Mouse (Mus musculus) heart, adult 9 months (tissue): ENCODE results near the gene Usp32.
A peak's percentile ranks its signal among the peaks of the same experiment; 100 is the strongest.
"Not testable (repeated sequence)": the region's sequence is repeated elsewhere in the genome, so short reads cannot be mapped to it uniquely, and the experiment has no call there.

Experiments
- DNase-seq, 2 experiments: peaks; one replicate each; pipeline ENCODE4 v3.0.0; 2022; ENCODE audit warnings: low spot score in 2 of 2

Gene Usp32

GRCm38 (mm10) chr11:85139581-85140540 lies at the start of gene Usp32:
TSS of gene Usp32 (minus strand) at chr11:85140161.
- DNase-seq: peak; percentile 95 to 96

GRCm38 (mm10) chr11:85189110-85189509 lies 49.1 kb upstream of the Usp32 start:
- DNase-seq: no peak

GRCm38 (mm10) chr11:85184839-85185238 lies 44.9 kb upstream of the Usp32 start:
- no peak for DNase-seq

GRCm38 (mm10) chr11:85184082-85184481 lies 44.1 kb upstream of the Usp32 start:
- peak in 1 of 2 experiments; percentile 23 for DNase-seq

- DNase-seq: no peak
Observed at GRCm38 (mm10) chr11:85183284-85183779, 43.4 kb upstream of the Usp32 start.

GRCm38 (mm10) chr11:85182617-85183283 lies 42.8 kb upstream of the Usp32 start:
- DNase-seq: peak; percentile 24 to 48

GRCm38 (mm10) chr11:85178413-85178812 lies 38.5 kb upstream of the Usp32 start:
- DNase-seq: no peak

GRCm38 (mm10) chr11:85177761-85178160 lies 37.8 kb upstream of the Usp32 start:
- DNase-seq: no peak

GRCm38 (mm10) chr11:85175941-85176340 lies 36.0 kb upstream of the Usp32 start:
- DNase-seq: no peak

GRCm38 (mm10) chr11:85170833-85171232 lies 30.9 kb upstream of the Usp32 start:
- DNase-seq: no peak

GRCm38 (mm10) chr11:85170058-85170740 lies 30.2 kb upstream of the Usp32 start, which contains the start of gene 1700125H20Rik:
TSS of gene 1700125H20Rik (plus strand) at chr11:85170404.
- peak; percentile 55 to 66 for DNase-seq

GRCm38 (mm10) chr11:85167503-85167902 lies 27.5 kb upstream of the Usp32 start:
- no peak for DNase-seq

- no peak for DNase-seq
Observed at GRCm38 (mm10) chr11:85164371-85164770, 24.4 kb upstream of the Usp32 start.

- DNase-seq: not testable (repeated sequence)
Observed at GRCm38 (mm10) chr11:85163014-85163413, 23.1 kb upstream of the Usp32 start.

GRCm38 (mm10) chr11:85157301-85157700 lies 17.3 kb upstream of the Usp32 start:
- no peak for DNase-seq

GRCm38 (mm10) chr11:85152256-85152930 lies 12.4 kb upstream of the Usp32 start:
- no peak for DNase-seq

GRCm38 (mm10) chr11:85138776-85139474 lies 1.0 kb downstream of the Usp32 start:
- DNase-seq: peak; percentile 15 to 32

- no peak for DNase-seq
Observed at GRCm38 (mm10) chr11:85131542-85131941, 8.4 kb downstream of the Usp32 start.

GRCm38 (mm10) chr11:85128883-85129282 lies 11.1 kb downstream of the Usp32 start:
- DNase-seq: no peak

- no peak for DNase-seq
Observed at GRCm38 (mm10) chr11:85126257-85127102, 13.5 kb downstream of the Usp32 start.
